Mouse (Mus musculus) monocyte, adult 2 months (primary cell): ENCODE results near the gene Acrv1.
"Not testable (repeated sequence)": the region's sequence is repeated elsewhere in the genome, so short reads cannot be mapped to it uniquely, and the experiment has no call there.

Source experiments
- DNase-seq, 2 experiments: peaks; one replicate each; pipeline ENCODE4 v3.0.0; 2022; ENCODE audit warnings: low spot score in 2 of 2, low read depth in 1 of 2

Acrv1 gene

DNA sequence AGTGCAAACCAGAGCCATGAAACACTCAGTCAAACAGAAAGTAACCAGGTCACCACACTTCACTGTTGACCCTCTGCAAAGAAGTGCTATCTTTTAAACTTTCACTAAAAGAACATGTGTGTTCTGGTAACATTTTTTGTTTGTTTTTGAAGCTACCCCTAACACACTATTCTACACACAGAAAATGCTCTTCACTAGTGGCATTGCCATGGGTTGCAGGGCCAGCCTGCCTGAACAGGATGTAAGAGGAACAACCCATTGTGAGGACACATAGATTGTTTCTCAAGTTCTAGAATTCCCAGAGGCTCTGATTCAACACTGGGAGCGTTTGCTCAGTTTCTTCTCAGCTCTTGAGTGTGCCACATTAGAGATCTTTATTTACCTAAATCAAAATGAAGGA lies at the start of gene Acrv1:
Gene Acrv1, plus strand, starts transcription at position 301 of the 400 bp plus-strand sequence.
- no peak for DNase-seq

DNA sequence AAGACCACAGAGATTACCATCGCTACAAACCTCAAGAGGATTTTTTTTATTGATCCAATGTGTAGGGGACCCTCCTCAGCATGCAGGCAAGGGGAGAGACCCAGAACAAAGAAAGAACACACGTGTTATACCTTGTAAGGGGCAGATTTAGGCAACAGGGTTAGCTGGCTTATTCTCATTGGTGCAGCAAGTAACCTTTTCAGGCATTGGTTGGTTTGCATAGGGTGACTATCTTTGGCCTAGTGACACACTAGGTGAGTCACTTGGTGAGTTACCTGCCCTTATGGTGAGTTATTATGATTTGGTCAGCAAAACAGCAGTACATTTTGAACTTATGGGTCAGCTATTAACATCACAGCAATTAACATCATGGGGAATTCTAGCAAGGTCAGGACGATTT lies 49.7 kb upstream of the Acrv1 start, which contains the start of gene A630095E13Rik:
Gene A630095E13Rik, minus strand, starts transcription at position 101 of the 400 bp plus-strand sequence.
- DNase-seq = not testable (repeated sequence)

DNA sequence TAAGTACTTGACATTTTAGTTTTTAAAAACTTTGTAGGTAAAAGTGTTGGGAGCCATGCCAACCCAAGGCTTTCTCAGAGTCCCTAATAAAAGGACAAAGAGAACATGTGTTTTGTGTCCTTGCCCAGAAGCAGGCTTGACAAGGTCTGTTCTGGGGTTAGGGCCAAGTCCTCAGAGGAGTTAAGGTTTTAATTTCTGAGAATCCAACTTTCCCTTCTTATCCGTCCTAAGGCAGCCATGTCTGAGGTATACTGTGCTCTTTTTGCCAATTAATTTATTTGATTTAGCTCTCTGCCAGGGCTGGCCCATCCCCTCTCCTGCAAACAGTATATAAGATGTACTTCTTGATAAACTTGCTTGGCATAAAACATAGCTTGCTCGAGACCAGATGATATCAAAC lies 11.6 kb upstream of the Acrv1 start:
- no peak for DNase-seq

DNA sequence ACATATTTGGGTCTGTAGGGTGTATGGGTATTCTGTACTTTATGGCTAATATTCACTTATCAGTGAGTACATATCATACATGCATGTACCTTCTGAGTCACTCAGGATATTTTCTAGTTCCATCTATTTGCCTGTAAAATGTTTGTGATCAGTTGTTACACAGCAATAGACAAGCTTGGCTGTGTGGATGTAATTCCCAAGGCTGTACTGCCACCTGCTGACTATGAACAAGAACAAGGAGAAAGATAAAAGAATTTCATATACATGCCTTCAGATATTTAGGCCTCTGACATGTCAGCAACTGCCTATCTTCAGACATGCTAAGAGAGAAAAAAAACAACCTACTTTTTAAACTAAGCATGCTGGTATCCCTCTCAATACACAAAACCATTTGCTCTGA lies 5.7 kb upstream of the Acrv1 start:
- DNase-seq = no peak

DNA sequence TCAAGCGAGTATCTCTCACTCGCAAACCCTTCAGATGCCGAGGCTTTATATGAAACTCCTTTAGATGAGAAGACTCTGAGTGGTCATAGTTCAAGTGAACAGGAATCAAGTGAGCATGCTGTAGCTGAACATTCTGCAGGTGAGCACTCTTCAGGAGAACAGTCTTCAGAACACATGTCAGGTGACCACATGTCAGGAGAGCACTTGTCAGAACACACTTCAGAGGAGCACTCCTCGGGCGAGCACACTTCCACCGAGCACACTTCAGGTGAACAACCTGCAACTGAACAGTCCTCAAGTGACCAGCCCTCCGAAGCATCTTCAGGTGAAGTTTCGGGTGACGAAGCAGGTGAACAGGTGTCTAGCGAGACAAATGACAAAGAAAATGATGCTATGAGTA lies 1.3 kb downstream of the Acrv1 start:
- no peak for DNase-seq

DNA sequence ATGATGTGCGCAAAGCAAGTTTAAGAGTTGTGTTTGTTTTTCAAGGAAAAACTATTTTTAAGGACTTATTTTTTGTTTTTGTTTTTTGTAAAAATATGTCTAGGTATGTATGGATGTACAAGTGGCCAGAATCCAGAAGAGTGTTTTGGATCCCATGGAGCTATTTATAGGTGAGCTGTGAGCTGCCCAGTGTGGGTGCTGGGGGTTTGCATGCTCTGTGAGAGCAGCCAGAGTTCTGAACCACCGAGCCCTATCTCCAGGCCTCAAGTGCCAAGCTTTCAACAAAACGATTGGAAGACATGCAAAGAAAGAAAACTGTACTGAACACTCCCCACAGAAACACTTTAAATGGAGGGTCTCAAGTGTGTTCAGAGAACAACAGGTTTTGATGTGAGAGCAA lies 12.9 kb downstream of the Acrv1 start:
- DNase-seq = no peak

DNA sequence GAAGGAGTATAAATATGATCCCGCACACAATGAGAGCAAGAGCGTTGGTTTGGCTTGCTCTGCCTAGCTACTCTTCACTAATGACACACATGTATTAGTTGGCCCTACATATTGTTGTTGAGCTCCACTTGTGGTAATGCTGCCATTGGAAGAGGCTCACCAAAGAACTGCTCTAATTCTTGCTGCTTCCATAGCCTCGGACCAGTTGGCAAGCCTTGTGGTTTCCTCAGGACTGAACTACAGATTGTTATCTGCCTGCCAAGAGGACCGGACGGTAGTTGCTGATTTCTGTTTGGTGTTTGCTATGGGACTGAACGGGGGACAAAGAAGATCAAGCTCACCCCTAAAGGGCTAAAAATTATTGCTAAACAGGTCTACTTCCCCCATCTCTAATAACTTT lies 14.3 kb downstream of the Acrv1 start:
- DNase-seq = no peak

DNA sequence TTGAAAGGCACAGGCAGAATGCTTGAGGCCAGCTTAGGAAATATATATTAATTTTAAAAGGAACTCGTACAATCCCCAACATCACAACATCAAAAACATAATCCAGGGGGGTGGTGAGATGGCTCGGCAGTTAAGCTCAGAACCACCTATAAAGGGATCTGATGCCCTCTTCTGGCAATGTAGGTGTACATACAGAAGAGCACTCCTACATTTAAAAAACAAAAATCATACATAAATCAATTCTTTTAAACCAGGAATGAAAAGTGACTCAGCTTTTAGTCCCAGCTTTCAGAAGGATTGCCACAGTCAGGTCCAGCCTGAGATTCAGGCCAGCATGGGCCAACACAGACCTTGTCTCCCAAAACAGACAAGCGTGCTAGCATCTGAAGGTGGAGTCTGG lies 23.6 kb downstream of the Acrv1 start:
- no peak for DNase-seq

DNA sequence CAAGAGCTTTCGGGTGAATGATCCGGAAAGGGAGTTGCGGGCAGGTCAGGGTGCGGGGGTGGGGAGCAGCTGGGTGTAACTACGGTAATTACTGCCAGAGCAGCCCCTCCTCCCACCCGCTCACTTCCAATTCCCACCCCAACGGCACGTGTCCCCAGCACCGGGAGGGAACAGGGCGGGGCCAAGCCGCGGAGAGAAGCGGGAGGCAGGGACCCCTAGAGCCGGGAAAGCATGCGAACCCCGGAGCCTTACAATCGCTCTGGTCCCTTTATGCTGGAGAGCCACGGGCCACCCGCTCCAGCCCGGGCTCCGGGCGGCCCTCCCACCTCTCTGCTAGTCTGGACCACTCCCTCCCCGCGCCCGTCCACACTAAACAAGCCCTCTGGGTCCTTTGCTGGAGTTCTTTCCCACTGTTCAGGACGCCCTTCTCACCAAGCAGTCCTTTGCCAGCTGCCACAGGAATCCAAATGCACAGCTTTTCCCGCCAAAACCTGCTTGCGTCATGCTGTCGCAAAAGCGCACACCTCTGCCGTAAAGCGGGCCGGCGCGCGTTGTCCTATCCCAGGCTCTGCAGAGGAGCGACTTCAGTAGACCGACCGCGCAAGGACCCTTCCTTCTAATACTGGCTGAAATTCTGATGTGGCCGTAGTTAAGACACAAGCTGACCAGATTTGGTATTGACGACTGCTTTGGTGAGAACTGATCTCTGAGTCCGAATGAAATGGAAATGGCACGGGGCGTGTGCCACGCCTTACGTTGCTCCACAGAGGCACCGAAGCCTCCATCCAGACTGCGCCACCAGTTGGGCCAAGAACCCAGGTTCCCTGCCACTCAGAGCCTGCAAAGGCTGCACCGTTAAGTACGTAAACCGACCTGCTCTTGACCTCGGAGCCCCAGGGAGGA lies 33.4 kb downstream of the Acrv1 start:
- DNase-seq = peak; percentile 53 to 75

DNA sequence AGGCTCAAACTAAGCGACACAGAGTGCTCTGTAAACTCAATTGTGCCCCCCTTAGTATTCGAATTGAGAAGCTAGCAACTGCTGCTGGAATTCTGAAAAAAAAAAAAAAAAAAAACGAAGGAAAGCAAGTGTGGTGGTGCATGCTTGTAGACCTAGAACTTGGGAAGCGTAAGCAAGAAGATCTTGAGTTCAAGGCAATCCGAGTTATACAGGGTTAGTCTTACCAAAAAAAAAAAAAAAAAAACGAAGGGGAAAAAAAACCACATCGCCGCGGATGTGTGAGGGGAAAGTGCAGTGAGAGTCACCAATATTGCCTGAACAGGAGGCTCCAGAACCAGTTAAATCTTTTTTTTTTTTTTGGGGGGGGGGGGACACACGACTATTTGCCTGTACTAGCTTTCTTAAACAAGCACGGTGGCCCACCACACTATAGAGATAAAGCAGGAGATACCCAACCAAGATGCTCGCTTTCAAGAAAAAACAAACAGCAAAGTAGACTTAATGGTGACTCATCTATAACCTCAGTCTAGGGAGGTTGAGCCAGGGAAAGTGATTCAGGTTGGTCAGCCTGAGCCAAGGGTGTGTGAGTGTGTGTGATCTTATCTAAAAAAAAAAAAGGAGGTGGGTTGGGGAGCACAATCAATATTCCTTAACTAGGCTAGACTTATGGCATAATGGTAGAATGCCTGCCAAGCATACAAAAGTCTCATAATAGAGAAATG lies 34.2 kb downstream of the Acrv1 start, which contains the start of gene Chek1:
Gene Chek1, minus strand, starts transcription at position 32 of the 722 bp plus-strand sequence.
- DNase-seq = no peak
